22 mouse cellular contexts compared by ENCODE assay signal in genomic region chr10:110019266-110019866, GRCm38 (mm10).
DNase-seq lines count a peak whose midpoint lies in the region; ATAC-seq and TF ChIP-seq lines count a peak whose summit lies in the region.
"Had no signal": no experiment of that assay in that cellular context is flagged by ENCODE, and none has a peak within 500 bp of the region (broad histone marks: within the 10 kb centered on the region; RNA-seq: fewer than 3 reads in every experiment).

No protein-coding gene starts in this region.

- peak; percentile 83; the same call in 1 of the 2 replicates for ATAC-seq in kidney, embryonic 14.5 days (ENCODE audit: low FRiP score, low TSS enrichment)
- ATAC-seq in kidney, embryonic 16.5 days (ENCODE audit: low FRiP score, low TSS enrichment) = peak; percentile 79
- ATAC-seq in limb, embryonic 14.5 days (ENCODE audit: low FRiP score, low read depth) = peak; percentile 37; the same call in 1 of the 2 replicates
- ATAC-seq: forebrain, embryonic 14.5 days had no signal

- WGBS in kidney, embryonic 14.5 days = 21% methylated on average over 4 of the region's 4 CpGs
- WGBS in kidney, embryonic 16.5 days = 24% methylated on average over 4 of the region's 4 CpGs
- 53% methylated on average over 4 of the region's 4 CpGs for WGBS in limb, embryonic 14.5 days
- WGBS in limb, embryonic 10.5 days = 71% methylated on average over 4 of the region's 4 CpGs

- no peak overlapping the region for H3K4me3 ChIP-seq in kidney, embryonic 14.5 days (ENCODE audit: low read length)
- H3K4me3 ChIP-seq in kidney, embryonic 16.5 days (ENCODE audit: low read length) = no peak overlapping the region
- no peak overlapping the region for H3K4me3 ChIP-seq in limb, embryonic 14.5 days (replicated peaks; ENCODE audit: low read length)
- H3K4me3 ChIP-seq in limb, embryonic 10.5 days = no peak overlapping the region
- H3K4me3 ChIP-seq: embryonic facial prominence, embryonic 13.5 days; embryonic facial prominence, embryonic 15.5 days; erythroblast, embryonic 14.5 days; forebrain, embryonic 10.5 days; forebrain, embryonic 12.5 days had no signal

- no peak overlapping the region for H3K9ac ChIP-seq in kidney, embryonic 14.5 days (ENCODE audit: low read depth, low read length)
- H3K9ac ChIP-seq in kidney, embryonic 16.5 days (replicated peaks; ENCODE audit: low read length) = no peak overlapping the region
- H3K9ac ChIP-seq in limb, embryonic 14.5 days (ENCODE audit: low read depth, low read length, severe bottlenecking) = no peak overlapping the region
- H3K9ac ChIP-seq: embryonic facial prominence, embryonic 13.5 days; embryonic facial prominence, embryonic 15.5 days; forebrain, embryonic 12.5 days had no signal

- H3K27me3 ChIP-seq in kidney, embryonic 14.5 days (ENCODE audit: control insufficient read depth, insufficient read depth, low read length) = no peaks in the 10 kb centered on the region
- no peaks in the 10 kb centered on the region for H3K27me3 ChIP-seq in kidney, embryonic 16.5 days (ENCODE audit: insufficient read depth, low read length)
- no peaks in the 10 kb centered on the region for H3K27me3 ChIP-seq in limb, embryonic 14.5 days (ENCODE audit: control insufficient read depth, insufficient read depth, low read length)
- H3K27me3 ChIP-seq in limb, embryonic 10.5 days (ENCODE audit: low read depth, poor library complexity, severe bottlenecking) = no peaks in the 10 kb centered on the region
- H3K27me3 ChIP-seq: embryonic facial prominence, embryonic 13.5 days; embryonic facial prominence, embryonic 15.5 days; forebrain, embryonic 12.5 days had no signal

- H3K4me1 ChIP-seq in kidney, embryonic 14.5 days (ENCODE audit: control insufficient read depth, insufficient read depth, low read length) = no peaks in the 10 kb centered on the region
- H3K4me1 ChIP-seq in kidney, embryonic 16.5 days (ENCODE audit: insufficient read depth, low read length) = no peaks in the 10 kb centered on the region
- H3K4me1 ChIP-seq in limb, embryonic 14.5 days (ENCODE audit: control insufficient read depth, insufficient read depth, low read length) = no peaks in the 10 kb centered on the region
- no peaks in the 10 kb centered on the region for H3K4me1 ChIP-seq in limb, embryonic 10.5 days
- H3K4me1 ChIP-seq: embryonic facial prominence, embryonic 13.5 days; embryonic facial prominence, embryonic 15.5 days; forebrain, embryonic 10.5 days; forebrain, embryonic 12.5 days had no signal

- DNase-seq in kidney, adult 11 months = no peak
- DNase-seq in kidney, adult 9 months = no peak
- DNase-seq in limb, embryonic 14.5 days (ENCODE audit: low spot score) = no peak
- no peak for DNase-seq in limb, embryonic 10.5 days (ENCODE audit: low spot score)
- DNase-seq: adrenal gland, adult 2 months; adrenal gland, postnatal 10 days; adrenal gland, postnatal 25 days; cerebellum, adult 11 months; cerebellum, adult 18-20 months; cerebellum, adult 8-10 months; cerebellum, adult 9-11 months; cerebellum, postnatal 14 days; cerebellum, postnatal 36 days; embryo, embryonic 11 days had no signal

- H3K9me3 ChIP-seq in kidney, embryonic 14.5 days (ENCODE audit: control insufficient read depth, low read length) = 0 out of 2 replicates have a peak, but pooled peaks cover 2% of the 10 kb centered on the region
- 0 out of 2 replicates have a peak, but pooled peaks cover 3% of the 10 kb centered on the region for H3K9me3 ChIP-seq in kidney, embryonic 16.5 days (ENCODE audit: low read length)
- no peaks in the 10 kb centered on the region for H3K9me3 ChIP-seq in limb, embryonic 14.5 days (ENCODE audit: control insufficient read depth, low read length)
- H3K9me3 ChIP-seq in limb, embryonic 10.5 days (replicated peaks) = no peaks in the 10 kb centered on the region
- H3K9me3 ChIP-seq: embryonic facial prominence, embryonic 15.5 days; forebrain, embryonic 10.5 days had no signal

- H3K4me2 ChIP-seq in kidney, embryonic 14.5 days (replicated peaks; ENCODE audit: low read depth, low read length) = no peak overlapping the region
- no peak overlapping the region for H3K4me2 ChIP-seq in kidney, embryonic 16.5 days (replicated peaks; ENCODE audit: low read depth, low read length)
- no peak overlapping the region for H3K4me2 ChIP-seq in limb, embryonic 14.5 days (replicated peaks; ENCODE audit: low read depth, low read length, severe bottlenecking)
- H3K4me2 ChIP-seq: embryonic facial prominence, embryonic 13.5 days; embryonic facial prominence, embryonic 15.5 days; forebrain, embryonic 12.5 days had no signal

- TF ChIP-seq POLR2A in limb, embryonic 14.5 days (IDR thresholded peaks at IDR 0.05; ENCODE audit: borderline replicate concordance, extremely low read depth, insufficient read depth, insufficient read length) = no peak

- H3K36me3 ChIP-seq in kidney, embryonic 14.5 days (ENCODE audit: control insufficient read depth, insufficient read depth, low read length) = no peaks in the 10 kb centered on the region
- no peaks in the 10 kb centered on the region for H3K36me3 ChIP-seq in kidney, embryonic 16.5 days (ENCODE audit: insufficient read depth, low read length)
- no peaks in the 10 kb centered on the region for H3K36me3 ChIP-seq in limb, embryonic 14.5 days (ENCODE audit: control insufficient read depth, insufficient read depth, low read length)
- no peaks in the 10 kb centered on the region for H3K36me3 ChIP-seq in limb, embryonic 10.5 days
- H3K36me3 ChIP-seq: embryonic facial prominence, embryonic 13.5 days; embryonic facial prominence, embryonic 15.5 days; forebrain, embryonic 10.5 days; forebrain, embryonic 12.5 days had no signal

- no peak overlapping the region for H3K27ac ChIP-seq in kidney, embryonic 14.5 days (ENCODE audit: low read depth, low read length)
- H3K27ac ChIP-seq in kidney, embryonic 16.5 days (ENCODE audit: low read length) = no peak overlapping the region
- no peak overlapping the region for H3K27ac ChIP-seq in limb, embryonic 14.5 days (replicated peaks; ENCODE audit: low read depth, low read length)
- no peak overlapping the region for H3K27ac ChIP-seq in limb, embryonic 10.5 days
- H3K27ac ChIP-seq: embryonic facial prominence, embryonic 13.5 days; embryonic facial prominence, embryonic 15.5 days; forebrain, embryonic 10.5 days; forebrain, embryonic 12.5 days had no signal
